Mouse (Mus musculus) megakaryocyte-erythroid progenitor cell, adult 5-6 weeks (primary cell): Measurements from ENCODE around the gene Peg12. TPM values are rescaled to one million over a fixed set of nuclear protein-coding genes. Genes with fewer than 3 reads are reported as not detected.
A peak's percentile ranks its signal among the peaks of the same experiment; 100 is the strongest.

ENCODE experiments used
- ATAC-seq: replicated peaks from 2 replicates; pipeline ENCODE4 v1.8.0; 2016; ENCODE audit warnings: mild to moderate bottlenecking, inconsistent platforms; ENCODE audit not compliant: severe bottlenecking, poor library complexity, low FRiP score, low TSS enrichment
- total RNA-seq, 2 experiments: library from RNA; stranded (forward) in 1 of 2; stranded (reverse) in 1 of 2; fragments of 200-1000, 215-1000 nt in 1 of 2; fragments of >200 nt in 1 of 2; fragmentation: Nextera tagmentation in 1 of 2; gene quantifications; 2 replicates each; pipeline ENCODE4 v1.2.3; 2014 to 2017

Gene Peg12
- total RNA-seq (2014; fragmentation: Nextera tagmentation) (2.0 and 3.8 TPM in 2 replicates), total RNA-seq (2017) (0.61 and 3.9 TPM in 2 replicates)

DNA sequence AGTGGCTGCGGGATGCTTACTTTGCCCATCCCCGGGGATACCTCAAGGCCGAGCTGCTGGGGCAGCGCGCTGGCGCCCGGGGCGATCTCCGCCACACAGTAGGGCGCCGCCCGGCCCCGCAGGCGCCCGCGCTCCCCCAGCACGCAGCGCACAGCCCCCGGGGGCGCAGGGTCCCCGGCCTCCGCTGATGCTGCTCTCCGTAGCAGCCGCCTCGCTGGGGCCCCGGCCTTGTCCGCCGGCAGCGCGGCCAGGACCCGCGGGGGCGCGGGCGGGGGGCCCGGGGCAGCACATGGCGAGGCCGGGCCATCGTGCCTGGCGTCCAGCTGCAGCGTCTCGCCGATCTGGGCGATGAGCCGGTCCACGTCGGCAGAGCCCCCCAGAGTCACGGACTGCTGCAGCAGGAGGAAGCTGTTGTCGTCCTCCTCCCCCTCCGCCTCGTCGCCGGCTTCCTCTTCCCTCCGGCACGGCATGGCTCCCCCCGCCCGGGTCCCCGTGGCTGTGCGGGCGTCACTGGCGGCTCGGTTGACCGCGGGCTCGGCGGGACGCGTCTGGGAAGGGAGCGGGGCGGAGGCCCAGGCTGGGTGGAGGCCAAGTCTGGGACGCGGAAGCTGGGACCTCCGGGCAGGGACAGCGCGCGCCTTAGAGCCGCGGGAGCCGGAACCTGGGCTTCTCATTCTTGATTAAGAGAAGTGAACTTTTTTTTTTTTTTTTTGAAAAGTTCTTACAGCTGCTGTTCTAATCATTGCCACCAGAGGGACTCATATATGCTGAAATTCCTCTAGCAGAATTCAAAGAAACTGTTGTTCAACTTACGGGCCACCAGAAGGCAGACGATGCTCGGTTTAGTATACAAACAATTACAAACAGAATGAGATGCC is at the start of gene Peg12:
Gene Peg12 (minus strand): TSS at position 633 of the 878 bp plus-strand sequence.
- peak; percentile 85 for ATAC-seq

DNA sequence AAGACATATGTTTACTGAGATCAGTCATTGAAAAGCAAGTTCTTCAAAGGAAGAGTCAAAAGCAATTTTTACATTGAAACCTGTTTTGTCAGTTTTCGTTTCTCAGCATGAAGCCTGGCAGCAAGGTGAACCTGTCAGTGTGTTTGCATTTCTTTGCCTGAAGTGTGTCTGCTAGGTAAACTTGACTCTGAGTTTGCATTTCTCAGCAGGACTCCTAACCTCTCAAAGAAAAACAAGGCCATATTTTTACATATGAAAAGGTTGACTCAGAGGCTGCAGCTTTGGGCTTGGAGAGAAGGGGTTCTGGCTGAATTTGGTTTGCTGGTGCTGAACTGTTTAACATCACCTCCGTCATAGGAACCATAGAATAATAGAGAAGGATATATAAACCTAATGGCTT is 21.8 kb upstream of the Peg12 start:
- no peak for ATAC-seq

DNA sequence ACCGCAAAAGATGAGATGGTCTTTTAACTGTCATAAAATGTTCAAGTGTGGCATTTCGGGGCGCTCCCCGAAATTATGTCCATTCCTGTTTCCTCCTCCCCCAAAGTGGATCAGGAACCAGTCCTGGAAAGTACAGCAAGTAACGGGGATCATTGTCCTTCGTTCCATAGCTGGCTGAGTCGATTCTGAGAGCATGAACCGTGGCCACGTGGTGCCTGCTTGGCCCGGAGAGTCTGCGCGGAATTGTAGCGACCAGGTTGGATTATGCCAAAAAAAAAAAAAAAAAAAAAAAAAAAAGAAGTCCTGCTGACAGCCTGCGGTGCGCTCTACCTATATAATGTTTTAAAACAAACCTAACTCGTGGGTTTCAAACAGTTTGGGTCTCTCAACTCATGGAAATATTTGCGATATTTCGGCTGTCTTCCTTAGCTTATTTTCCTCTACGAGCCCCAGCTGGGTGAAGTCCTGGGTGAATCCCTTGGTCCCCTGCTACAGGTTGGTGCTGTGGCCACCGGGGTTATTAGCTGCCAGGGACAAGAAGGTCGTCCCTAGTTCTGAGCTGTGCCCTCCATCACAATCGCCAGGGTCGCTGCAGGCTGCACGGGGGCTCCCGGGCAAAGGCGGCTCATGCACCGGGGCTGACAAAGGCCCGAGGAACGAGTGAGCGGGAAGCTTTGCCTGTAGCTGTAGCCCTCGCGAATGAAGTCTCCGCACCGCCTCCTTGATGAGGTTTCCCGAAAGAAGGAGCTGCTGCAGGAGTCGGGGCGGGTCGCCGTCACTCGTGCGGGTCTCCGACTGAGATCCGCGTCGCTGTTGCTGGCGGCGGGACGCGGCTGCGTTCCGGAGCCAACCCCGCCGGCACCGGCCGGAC is 1.1 kb downstream of the Peg12 start:
- ATAC-seq = no peak

DNA sequence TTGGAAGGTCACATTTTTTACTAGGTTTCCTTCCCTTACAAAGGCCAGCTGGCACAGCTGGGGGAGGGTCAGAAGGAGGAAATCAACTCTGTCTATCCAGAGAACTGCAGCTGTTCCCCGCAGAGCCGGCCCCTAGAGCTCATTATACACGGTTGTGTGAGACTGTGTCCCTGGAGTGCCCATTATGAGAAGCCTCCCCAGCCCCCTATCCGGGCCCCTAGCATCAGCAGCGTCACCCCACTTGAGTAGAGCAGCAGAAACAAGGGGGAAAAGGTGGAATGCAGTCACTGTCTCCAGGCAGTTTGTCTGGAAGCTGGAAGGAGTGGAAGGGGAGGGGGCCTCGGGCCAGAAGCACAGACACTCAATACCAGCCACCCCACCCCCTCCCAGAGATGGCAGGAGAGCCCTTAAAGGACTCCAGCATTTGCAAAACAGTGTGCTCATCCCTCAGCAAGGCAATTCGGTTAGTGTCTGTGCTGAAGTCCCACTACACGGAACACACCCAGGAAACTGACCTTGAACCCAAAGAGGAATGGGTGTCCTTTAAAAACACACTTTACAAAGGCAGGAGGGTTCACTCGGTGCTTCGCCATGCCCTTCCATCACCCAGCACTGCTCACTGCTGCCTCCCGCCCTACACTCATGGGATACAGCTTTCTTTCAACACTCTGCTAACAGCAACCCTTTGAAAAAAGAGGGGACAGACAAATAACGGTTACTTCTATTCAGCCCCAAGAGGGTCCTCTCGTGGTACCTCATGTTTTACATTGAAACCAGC is 1.9 kb downstream of the Peg12 start:
- no peak for ATAC-seq

DNA sequence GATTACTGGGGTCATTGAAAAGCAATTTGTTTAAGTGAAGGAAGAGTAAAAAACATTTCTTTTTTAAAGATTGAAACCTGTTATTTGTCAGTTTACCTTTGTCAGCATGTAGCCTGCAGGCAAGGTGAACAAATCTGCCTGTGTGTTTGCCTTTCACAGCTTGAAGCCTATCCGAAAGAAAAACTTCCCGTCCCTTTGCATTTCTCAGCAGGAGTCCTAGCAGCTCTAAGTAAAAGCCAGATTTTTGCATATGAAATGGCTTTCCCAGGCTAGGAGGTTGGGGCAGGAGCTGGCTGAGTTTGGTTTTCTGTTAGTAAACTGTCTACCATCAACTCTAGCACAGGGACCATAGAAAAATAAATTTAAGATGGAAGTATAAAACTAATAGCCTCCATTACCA is 12.0 kb downstream of the Peg12 start:
- ATAC-seq = no peak

DNA sequence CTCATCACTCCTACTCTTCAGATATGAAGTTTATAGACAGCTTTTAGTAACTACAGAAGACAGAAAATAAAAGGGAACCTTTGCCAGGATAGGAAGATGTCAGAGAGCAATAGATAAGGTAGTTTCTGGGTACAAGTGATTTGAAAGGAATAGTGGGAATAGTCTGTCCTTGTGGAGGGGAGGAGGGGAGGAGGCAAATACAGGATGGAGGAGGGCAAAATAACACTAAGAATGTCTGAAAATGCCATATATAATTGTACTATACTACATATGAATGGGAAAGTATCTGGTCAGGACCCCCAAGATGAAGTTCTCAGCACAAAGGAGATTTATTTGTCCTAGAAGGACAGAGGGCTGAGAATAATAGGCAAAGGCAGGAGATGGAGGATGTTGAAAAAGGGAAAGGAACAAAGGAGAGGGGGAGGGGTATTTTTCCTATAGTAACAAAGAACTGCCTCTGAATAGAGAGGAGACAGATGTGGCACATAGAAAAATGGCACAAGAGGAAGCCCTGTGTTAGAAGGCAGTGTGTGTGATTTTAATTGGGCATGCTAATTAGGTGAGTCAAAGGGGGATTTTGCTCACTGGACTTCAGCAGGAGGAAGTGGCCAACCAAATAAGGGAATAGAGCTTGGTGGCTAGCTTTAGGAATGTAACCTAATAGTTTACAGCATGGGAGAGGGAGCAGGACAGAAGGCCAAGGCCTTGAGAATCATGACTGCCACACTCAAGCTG is 18.7 kb downstream of the Peg12 start:
- no peak for ATAC-seq

DNA sequence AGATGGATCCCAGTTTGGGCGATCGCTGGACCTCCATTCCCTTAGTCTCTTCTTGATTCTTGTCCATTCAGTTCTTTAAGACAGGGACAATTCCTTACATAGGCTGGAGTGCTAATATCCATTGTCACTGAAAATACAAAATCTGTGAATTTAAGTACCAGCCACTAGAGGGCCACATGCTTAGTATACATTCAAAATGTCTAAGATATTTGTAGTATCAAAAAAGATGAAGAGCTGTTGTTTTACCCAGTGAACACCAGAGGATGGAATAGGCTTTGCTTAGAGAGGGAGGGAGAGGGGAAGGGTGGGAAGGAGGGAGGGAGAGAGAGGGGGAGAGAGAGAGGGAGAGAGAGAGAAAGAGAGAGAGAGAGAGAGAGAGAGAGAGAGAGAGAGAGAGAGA is 27.9 kb downstream of the Peg12 start:
- no peak for ATAC-seq

DNA sequence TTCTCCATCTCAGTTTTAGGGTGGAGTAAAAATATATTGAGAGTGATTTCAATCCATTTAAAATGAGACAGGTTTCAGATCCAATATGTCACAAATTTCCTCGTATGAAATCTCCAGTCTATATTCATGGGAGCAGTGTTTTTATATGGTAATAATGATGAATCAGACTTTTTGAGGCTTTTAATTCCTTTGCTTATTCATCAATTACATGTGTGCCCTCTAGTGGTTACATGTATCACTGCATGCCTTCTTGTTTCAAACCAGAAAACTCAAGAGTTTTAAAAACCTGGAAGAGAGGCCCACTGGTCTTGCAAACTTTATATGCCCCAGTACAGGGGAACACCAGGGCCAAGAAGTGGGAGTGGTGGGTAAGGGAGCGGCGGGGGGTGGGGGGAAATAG is 31.1 kb downstream of the Peg12 start:
- no peak for ATAC-seq

DNA sequence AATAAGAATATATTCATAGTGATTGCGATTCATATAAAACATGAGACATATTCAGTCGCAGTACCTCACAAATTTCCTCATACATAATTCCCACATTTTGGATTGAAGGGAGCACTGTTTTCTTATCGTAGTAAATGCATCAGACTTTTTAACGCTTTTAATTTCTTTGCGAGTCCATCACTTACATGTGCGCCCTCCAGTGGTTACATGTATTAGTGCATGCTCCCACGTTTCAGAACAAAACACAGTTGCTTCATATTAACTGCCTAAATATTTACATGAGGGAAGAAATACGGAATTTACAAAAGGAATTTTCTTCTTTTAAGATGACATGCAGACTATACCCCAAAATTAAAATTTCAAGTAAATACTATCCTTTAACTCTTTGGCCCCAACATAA is 36.0 kb downstream of the Peg12 start:
- ATAC-seq = no peak

DNA sequence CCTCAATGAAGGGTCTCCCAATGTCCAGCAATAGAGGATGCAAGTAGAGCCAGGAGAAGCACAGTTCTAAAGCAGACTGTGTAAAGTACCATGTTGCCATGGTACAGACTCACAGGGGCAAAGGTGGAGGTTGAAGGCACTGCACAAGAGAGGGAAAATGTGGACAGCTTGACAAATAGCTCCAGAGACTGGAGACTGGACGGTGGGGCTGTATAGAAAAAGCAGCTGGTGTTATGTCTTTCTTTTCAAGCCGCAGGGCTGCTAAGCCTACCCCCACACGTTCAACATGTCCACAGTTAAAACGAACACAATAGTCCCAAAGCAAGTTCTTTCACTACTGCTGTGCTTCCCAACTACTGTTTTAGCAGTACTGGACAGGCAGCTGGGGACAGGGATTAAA is 41.1 kb downstream of the Peg12 start:
- ATAC-seq = no peak

DNA sequence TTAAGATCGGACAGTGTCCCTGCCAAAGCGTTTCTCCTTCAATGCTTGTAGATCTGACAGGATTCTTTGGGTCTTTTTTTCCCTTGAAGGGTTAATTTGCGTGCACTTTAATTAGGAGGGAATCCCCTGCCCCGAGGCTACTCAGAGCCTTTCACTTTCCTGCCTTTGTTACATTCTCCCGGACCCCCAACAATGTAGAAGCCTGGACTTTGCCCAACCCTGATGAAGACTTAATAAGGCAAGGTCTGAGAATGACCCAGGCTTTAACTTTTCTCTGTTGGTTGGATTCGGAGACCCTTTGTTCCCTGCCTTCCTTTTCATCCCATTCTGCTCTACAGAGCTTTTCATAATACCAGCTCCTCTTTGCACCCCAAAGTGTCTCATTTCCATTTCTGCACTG is 43.7 kb downstream of the Peg12 start:
- no peak for ATAC-seq

DNA sequence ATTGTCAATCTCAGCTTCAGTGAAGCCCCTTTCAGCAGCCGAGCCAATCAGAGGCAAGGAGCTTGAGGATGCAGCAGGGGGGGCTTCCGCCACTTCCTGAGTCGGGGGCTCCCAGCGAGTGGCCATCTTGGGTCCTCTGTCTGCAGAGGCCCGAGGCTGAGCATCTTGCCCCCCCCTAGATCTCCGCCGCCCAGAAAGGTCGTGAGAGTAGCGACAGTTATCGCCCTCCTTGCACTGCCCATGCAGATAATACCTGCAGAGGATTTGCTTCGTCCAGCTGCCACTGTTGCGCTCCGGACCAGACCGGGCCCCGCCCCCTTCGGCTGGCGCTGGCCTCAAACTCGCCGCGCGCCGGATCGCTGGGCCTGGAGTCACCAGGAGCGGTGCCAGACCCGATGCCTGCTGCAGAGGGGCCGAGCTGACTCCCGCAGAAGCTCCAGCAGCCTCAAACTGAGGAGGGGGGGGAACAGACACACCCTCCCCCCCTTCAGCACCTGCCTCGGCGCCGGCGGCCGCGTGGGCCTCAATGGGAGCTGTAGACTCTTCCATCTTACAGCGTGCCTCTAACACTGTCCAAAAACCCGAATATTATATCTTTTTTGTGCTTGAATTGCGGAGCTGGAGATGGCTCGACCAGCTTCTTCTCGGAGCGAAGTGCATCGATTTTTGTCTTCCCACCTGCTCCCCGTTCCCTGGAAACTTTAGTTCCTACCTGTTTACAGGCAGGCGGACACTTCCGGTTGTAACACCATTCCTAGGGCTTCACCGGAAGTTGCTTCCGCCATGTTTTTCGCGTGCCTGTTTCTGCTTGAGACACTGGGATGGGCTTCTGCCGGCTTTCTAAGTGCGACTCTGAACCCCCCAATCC is 44.6 kb downstream of the Peg12 start, which contains the start of gene Mkrn3:
Gene Mkrn3 (minus strand): TSS at position 647 of the 868 bp plus-strand sequence.
- ATAC-seq = 0 out of 2 replicates have a peak, but pooled peaks have one; percentile 18

DNA sequence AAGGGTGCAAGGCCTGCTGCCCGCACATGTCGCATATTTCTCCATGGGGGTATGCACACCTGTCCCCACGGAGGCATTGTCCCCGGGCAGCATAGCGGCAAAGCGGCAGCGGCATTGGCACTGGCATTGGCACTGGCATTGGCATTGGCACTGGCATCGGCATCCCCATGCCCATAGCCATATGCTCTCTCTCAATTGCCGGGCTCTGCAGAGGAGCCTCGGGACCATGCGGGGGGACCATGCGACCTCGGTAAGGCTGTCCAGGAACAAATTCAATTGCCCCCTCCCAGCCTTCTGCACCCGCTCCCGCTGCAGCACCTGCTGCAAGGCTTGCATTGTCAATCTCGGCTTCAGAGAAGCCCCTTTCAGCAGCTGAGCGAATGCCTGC is 45.2 kb downstream of the Peg12 start:
- no peak for ATAC-seq

DNA sequence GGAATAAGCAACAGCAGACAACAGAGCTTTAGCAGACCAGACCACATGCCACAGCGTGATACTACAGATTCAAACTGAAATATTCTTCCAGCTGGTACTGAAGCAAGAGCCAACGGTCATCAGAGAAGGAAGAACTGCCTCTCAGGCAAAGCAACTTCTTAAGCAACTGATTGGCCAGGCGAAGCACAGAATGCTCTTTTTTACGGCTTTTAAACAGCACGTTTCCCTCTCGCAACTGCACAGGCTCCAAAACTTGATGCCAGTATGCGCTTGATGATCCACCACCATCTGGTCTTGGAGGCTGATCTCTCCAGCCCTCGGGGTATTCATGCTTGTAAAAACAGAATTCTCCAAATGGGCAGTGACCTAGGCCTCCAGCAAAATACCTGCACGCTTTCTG is 46.0 kb downstream of the Peg12 start:
- ATAC-seq = no peak

DNA sequence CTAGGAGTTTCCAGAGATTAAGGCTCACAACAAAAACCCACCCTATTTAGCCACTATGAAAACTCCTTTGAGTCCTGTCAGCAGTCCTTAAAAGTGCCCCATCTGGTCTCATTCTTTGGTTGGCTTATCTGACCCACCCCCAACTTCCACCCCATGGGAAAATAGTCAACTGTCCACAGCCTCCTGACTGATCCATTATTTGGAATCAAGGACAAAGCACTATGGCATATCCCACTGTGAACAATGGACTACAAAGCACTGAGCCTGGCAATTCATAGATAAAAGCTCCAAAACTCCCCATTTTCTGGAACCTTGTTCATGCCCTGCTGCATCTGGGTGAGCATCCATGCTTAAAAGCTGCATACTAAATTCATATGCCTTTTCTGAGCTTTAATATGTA is 48.1 kb downstream of the Peg12 start:
- ATAC-seq = no peak

DNA sequence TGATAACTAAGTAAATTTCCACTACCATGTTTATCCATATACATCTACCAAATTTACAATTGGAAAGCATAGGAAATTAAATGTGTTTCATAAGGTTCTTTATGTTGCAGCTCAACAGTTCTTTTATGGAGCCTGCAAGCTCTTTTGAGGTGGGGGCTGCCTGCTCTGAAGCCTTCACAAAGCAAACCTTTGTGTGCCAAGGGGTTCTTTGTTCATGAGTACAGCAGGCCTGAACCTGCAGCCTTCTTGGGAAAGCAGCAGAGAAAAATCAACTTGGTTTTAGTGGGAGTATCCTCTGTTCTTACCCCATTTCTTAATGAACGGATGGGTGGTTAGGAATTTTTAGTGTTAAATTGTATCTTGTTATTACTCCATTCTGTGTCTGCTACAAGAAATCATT is 49.1 kb downstream of the Peg12 start:
- ATAC-seq = no peak
